Mouse (Mus musculus): ENCODE results near the gene Nodal. TPM values are rescaled to one million over a fixed set of nuclear protein-coding genes. Genes with fewer than 3 reads are reported as not detected.

The Nodal gene
- under 1 TPM in 1 of 2 experiments, not detected in 1; 0.10 TPM for total RNA-seq (2021)

GRCm38 (mm10) chr10:61417672-61418071 is at the start of gene Nodal:
Gene Nodal, plus strand, starts transcription at chr10:61417972.
- intact Hi-C loops (cut with DNase I): loop anchor here (5.0 kb wide), 1 partner anchor 35 kb away; the partner anchor contains the start of gene Eif4ebp2
- DNase-seq (ENCODE audit: low spot score): no peak

DNA sequence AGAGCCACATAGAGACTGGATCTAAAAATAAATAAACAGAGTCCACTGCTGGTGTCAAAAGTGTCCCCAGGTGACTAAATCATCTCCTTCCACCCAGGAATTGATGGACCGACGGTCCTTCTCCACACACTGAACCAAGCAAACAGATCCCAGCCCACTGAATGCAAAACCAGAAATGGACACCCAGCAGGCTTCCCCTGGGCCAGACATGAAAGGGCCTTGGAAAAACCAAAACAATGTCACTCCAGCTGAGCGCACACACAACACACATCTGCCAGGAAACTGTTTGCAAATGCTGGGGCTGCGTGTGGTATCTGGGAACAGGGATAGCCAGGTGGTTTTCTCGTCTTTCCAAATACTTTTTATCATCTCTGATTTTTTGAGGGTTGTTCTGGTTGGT is 48.0 kb upstream of the Nodal start:
- intact Hi-C loops (cut with DNase I): no loop called here

GRCm38 (mm10) chr10:61370273-61370979 is 47.3 kb upstream of the Nodal start:
- DNase-seq (ENCODE audit: low spot score): peak; percentile 72
- intact Hi-C loops (cut with DNase I): no loop called here

More for the DNA sequence above, 48.0 kb upstream of the Nodal start:
- no peak for DNase-seq (ENCODE audit: low spot score)

DNA sequence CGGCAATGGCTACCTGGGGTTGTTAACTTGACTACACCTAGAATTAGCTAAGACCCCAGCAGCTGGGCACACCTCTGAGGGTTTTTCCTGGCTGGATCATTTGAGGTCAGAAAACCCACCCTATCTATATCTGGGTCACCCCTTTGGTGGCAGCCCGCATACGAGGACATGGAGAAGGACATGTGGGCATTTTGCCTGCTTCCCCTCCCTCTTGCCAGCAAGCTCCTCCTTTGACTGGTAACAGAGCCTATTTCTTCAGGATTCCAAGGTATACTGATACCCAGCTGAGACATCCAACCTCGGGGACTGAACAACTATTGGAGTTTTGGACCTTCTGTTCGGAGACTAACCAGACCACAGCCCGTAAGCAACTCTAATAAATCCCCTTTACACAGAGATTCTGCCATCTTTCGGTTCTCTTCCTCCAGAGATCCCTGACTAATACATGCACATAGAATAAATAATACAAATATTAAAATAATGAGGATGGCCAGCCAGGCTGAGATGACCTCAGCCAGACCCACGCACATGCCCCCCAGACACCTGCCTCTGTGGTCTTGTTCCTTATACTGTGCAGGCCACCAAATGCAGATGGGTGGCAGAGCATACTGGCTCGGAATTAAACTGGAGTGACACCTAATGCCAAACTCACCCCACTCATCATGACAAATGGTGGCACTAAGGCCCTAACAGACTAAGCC is 45.7 kb upstream of the Nodal start:
- intact Hi-C loops (cut with DNase I): no loop called here
- no peak for DNase-seq (ENCODE audit: low spot score)

- DNase-seq (ENCODE audit: low spot score): no peak
- intact Hi-C loops (cut with DNase I): no loop called here
Observed at GRCm38 (mm10) chr10:61372585-61372923, 45.2 kb upstream of the Nodal start.

DNA sequence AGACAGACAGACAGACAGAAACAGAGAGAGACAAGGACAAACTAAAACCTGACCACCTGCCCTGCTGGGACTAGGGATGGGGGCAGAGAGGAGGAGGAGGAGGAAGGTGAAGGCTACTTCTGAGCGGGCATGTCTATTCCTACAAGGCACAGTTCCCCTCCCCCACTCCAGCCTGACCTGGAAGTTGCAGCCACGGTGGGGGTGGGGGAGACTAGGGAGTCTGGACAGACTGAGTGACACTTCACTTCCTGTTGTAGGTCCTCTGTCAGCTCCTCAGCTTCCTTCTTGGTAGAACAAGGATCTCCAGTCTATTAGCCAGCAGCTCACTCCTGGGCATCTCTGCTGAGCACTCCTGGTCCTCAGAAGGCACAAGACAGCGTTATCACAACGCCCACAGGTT is 43.7 kb upstream of the Nodal start:
- no peak for DNase-seq (ENCODE audit: low spot score)
- intact Hi-C loops (cut with DNase I): no loop called here

DNA sequence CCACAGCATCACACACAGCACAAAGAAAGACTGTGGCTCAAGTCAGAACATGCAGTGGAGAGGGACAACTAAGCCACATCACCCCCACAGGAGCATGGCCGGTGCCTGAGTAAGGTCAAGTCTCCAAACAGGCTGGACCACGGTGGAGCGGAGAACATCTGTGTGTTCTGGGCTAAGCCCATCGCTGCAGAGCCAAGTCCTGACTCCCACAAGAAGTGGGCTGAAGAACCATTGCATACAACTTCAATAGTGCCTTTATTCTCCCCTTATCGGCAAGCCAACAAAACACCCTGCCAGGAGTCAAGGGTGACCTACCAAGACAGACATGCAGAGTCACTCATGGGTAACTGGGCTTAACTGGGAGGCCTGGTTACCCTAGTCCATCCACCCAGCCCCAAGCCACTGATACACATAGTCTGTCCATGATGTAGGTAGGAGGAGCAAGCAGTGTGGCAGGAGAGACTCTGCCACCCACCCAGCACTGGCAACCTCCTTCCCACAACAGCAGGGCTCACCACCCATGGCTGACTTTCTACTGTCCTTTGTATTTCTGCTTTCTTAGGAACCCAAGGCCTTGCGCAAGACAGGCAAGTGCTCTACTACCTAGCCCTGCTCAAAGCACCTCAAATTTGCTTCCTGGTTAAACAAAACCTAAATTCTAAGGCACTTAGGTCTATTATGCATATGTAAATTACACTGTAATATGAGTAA is 42.8 kb upstream of the Nodal start:
- intact Hi-C loops (cut with DNase I): no loop called here
- DNase-seq (ENCODE audit: low spot score): no peak

- intact Hi-C loops (cut with DNase I): no loop called here
- no peak for DNase-seq (ENCODE audit: low spot score)
Observed at GRCm38 (mm10) chr10:61378050-61378449, 39.7 kb upstream of the Nodal start.

DNA sequence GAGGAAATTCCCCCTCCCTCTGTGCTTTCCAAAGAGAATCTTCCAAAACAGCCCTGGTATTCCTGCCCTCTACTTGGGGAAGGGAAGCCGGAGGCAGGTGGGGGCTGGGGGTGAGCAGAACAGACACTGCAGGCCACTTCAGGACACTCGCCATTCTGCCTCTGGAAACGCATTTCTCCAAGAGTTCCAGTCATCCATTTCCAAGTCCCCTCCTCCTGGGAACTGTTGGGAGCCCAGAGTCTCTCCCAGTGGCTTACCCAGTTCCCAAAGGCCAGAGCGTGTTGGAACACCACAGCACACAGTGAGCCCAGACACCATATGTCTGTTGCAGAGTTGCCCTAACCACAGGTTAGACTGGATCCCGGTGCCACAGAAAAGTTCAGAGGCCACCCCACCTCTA is 39.1 kb upstream of the Nodal start:
- intact Hi-C loops (cut with DNase I): no loop called here
- no peak for DNase-seq (ENCODE audit: low spot score)

GRCm38 (mm10) chr10:61379340-61380040 is 38.3 kb upstream of the Nodal start:
- no peak for DNase-seq (ENCODE audit: low spot score)
- intact Hi-C loops (cut with DNase I): no loop called here

DNA sequence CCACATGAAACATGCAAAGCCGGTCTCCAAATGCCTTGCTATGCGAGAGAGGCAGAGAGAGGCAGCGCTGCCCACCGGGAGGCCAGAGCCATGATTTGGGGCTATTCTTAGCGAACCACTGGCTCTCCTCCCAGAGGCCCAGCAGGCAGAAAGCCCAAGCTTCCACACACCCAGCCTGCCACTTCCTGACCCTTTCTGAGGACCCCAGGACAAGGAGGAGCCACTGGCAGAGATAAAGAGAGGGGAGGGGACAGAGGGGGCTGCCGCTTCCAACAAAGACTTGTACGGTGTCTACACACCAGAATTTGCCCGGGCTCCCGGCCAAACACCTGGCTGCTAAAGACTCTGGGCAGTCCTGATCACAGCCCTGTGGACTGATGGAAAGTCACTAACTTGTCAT is 37.6 kb upstream of the Nodal start:
- intact Hi-C loops (cut with DNase I): no loop called here
- peak; percentile 54 for DNase-seq (ENCODE audit: low spot score)

DNA sequence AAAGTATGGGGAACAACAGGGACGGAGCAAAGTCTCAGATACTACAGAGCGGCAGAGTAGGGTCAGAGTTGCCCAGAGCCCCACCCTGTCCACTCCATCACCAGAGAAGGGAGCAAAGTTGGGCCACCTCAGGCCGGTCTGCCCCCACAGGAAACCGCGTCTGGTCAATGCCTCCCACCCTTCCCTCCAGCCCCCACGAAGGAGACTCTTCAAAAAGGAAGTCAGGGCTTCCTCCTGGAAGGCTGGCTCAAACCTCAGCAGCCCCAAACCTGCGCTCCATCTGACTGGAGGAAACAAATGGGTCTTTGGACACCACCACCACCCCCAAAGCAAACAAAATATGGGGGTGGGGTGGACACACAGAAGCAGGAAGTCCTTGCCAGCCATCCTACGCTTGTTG is 35.9 kb upstream of the Nodal start:
- intact Hi-C loops (cut with DNase I): loop anchor here (2.0 kb wide), 1 partner anchor 15 kb away; no protein-coding TSS in a partner anchor
- DNase-seq (ENCODE audit: low spot score): peak; percentile 39

DNA sequence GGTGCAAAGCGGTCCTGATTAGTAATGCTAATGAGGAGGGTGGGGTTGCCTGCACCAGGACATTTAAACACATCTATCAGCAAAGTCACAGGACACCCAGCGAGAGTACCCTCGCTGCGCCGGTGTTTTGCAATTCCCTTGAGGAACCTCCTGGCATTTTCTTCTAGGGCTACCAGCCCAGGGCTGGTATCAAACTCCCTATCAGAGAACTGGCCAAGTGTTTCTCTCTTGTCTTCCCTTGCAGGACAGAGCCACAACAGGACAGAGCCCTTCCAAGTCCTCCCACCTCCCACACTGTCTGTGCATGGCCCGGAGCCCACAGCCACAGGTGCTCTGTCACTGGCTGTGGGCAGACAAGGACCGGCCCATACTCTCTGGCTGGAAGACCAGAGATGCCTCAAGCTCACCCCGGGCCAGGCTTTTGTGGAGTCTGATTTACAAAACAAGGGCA is 35.5 kb upstream of the Nodal start:
- no peak for DNase-seq (ENCODE audit: low spot score)
- intact Hi-C loops (cut with DNase I): loop anchor here (2.0 kb wide), 1 partner anchor 16 kb away; no protein-coding TSS in a partner anchor

GRCm38 (mm10) chr10:61383021-61383714 is 34.6 kb upstream of the Nodal start, which contains the start of gene Pald1:
Gene Pald1, minus strand, starts transcription at chr10:61383530.
- intact Hi-C loops (cut with DNase I): loop anchor here (2.0 kb wide), 1 partner anchor 16 kb away; no protein-coding TSS in a partner anchor
- peak; percentile 85 for DNase-seq (ENCODE audit: low spot score)

DNA sequence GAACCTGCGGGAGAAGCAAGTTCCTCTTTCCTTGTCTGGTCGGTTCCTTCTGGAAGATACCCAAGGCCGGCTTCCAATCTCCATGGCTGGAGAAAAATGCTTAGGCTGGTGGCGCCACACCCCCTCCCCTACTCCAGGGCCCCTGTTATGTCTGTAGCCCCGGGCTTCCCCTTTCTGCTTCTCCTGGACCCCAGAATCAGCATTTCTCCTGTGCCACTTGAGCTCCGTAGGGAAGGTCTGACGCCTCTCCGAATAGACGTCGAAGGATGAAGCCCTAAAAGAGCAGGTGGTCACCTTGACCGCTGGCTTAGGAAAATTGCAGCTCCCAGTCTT is 34.1 kb upstream of the Nodal start:
- intact Hi-C loops (cut with DNase I): loop anchor here (2.0 kb wide), 1 partner anchor 17 kb away; no protein-coding TSS in a partner anchor
- no peak for DNase-seq (ENCODE audit: low spot score)

- intact Hi-C loops (cut with DNase I): no loop called here
- no peak for DNase-seq (ENCODE audit: low spot score)
Observed at GRCm38 (mm10) chr10:61385174-61385573, 32.6 kb upstream of the Nodal start.

- no peak for DNase-seq (ENCODE audit: low spot score)
- intact Hi-C loops (cut with DNase I): no loop called here
Observed at GRCm38 (mm10) chr10:61386284-61386683, 31.5 kb upstream of the Nodal start.

DNA sequence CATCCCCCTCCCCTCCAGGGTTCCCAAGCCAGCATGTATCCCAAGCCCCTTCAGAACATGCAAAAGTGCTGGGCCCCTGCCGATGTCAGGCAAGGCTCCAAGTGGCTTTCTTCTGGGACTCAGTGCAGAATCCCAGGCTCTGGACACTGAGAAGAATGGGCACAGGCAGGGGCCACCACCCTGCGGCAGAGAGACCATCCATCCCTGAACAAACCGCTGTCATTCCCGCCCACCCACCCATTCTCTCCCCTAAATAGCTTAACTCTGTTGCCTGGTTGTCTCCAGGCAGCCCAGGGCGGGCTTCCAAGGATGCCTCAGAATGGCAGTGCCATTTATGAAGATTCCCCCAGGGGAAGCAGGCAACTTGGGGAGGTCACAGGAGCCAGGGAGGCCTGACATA is 28.8 kb upstream of the Nodal start:
- no peak for DNase-seq (ENCODE audit: low spot score)
- intact Hi-C loops (cut with DNase I): no loop called here

DNA sequence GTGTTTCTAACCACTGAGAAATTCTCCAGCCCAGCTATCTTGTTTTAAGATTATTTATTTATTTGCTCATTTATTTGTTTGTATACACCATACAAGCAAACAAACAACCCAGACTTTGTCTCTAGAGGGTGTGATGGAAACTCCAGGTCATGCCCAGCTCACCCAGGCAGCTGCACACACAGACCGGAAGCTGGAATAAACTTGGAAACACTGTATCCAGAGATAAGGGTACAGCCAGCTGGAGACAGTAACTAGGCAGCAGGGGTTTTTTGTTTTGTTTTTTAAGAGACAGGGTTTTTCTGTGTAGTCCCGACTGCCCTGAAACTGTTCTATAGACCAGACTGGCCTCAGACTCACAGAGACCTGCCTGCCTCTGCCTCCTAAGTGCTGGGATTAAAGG is 27.6 kb upstream of the Nodal start:
- DNase-seq (ENCODE audit: low spot score): no peak
- intact Hi-C loops (cut with DNase I): no loop called here

DNA sequence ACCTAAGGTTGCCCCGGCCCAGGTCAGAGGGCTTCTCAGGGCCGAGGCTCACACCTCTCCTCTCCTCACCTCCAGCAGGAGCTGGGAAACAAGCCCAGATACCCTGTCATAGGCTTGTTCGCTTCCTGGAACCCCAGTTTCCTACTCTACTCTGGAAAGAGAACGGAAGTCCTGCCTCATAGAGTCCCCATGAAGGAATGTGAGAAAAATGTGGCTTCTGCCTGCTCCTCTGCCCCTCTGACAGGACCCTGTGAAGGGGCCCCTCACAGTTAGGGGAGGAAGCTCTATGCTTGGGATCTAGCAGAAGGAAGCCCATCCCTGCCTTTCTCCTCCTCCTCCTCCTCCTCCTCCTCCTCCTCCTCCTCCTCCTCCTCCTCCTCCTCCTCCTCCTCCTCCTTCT is 25.2 kb upstream of the Nodal start:
- no peak for DNase-seq (ENCODE audit: low spot score)
- intact Hi-C loops (cut with DNase I): no loop called here

Measured in heart, postnatal 25 days (tissue).